Mouse (Mus musculus) cerebellum, postnatal 36 days (tissue): ENCODE data around the gene Poln.

Experiments
- DNase-seq, 2 experiments: peaks; one replicate each; pipeline ENCODE4 v3.0.0; 2021 to 2022; ENCODE audit warnings: mixed read lengths in 2 of 2

Gene Poln

GRCm38 (mm10) chr5:34186391-34186790, 17.1 kb upstream of the Poln start:
- peak in 1 of 2 experiments; percentile 12 for DNase-seq

GRCm38 (mm10) chr5:34185791-34186190, 16.5 kb upstream of the Poln start:
- peak in 1 of 2 experiments; percentile 5 for DNase-seq

- peak; percentile 3 for DNase-seq
Measured at GRCm38 (mm10) chr5:34185051-34185580, 15.9 kb upstream of the Poln start.

- peak in 1 of 2 experiments; percentile 10 for DNase-seq
Measured at GRCm38 (mm10) chr5:34183976-34184375, 14.7 kb upstream of the Poln start.

GRCm38 (mm10) chr5:34183156-34183880, 14.1 kb upstream of the Poln start:
- DNase-seq: peak in 1 of 2 experiments; percentile 14

- DNase-seq: peak in 1 of 2 experiments; percentile 17
Measured at GRCm38 (mm10) chr5:34182486-34182885, 13.2 kb upstream of the Poln start.

GRCm38 (mm10) chr5:34177821-34178220, 8.6 kb upstream of the Poln start:
- peak in 1 of 2 experiments; percentile 9 for DNase-seq

- peak; percentile 62 to 67 for DNase-seq
Measured at GRCm38 (mm10) chr5:34177091-34177490, 7.8 kb upstream of the Poln start.

- peak in 1 of 2 experiments; percentile 45 for DNase-seq
Measured at GRCm38 (mm10) chr5:34176691-34177090, 7.4 kb upstream of the Poln start.

GRCm38 (mm10) chr5:34175403-34175694, 6.1 kb upstream of the Poln start:
- no peak for DNase-seq

GRCm38 (mm10) chr5:34174550-34175402, 5.5 kb upstream of the Poln start:
- DNase-seq: peak in 1 of 2 experiments; percentile 42

GRCm38 (mm10) chr5:34174021-34174420, 4.8 kb upstream of the Poln start:
- DNase-seq: peak in 1 of 2 experiments; percentile 14

- DNase-seq: no peak
Measured at GRCm38 (mm10) chr5:34170726-34171125, 1.5 kb upstream of the Poln start.

GRCm38 (mm10) chr5:34169954-34170353, 706 bp upstream of the Poln start:
- DNase-seq: no peak

GRCm38 (mm10) chr5:34167857-34168256, 1.4 kb downstream of the Poln start:
- no peak for DNase-seq

- no peak for DNase-seq
Measured at GRCm38 (mm10) chr5:34165793-34166192, 3.5 kb downstream of the Poln start.

GRCm38 (mm10) chr5:34148476-34148875, 20.8 kb downstream of the Poln start:
- no peak for DNase-seq

GRCm38 (mm10) chr5:34147554-34147953, 21.7 kb downstream of the Poln start:
- DNase-seq: no peak

- DNase-seq: peak; percentile 34 to 49
Measured at GRCm38 (mm10) chr5:34139751-34140150, 29.5 kb downstream of the Poln start.

GRCm38 (mm10) chr5:34132731-34133130, 36.5 kb downstream of the Poln start:
- no peak for DNase-seq

GRCm38 (mm10) chr5:34124131-34124530, 45.1 kb downstream of the Poln start:
- no peak for DNase-seq

- peak; percentile 71 to 75 for DNase-seq
Measured at GRCm38 (mm10) chr5:34119121-34119856, 50.0 kb downstream of the Poln start.

- no peak for DNase-seq
Measured at GRCm38 (mm10) chr5:34105681-34106080, 63.6 kb downstream of the Poln start.
